Mouse (Mus musculus) adrenal gland (tissue): Measurements from ENCODE around the gene Apopt1.

Experiments
- intact Hi-C: fragments of 180-260 bp; cut with DNase I; formaldehyde crosslinking; loops from one replicate; pipeline ENCODE4 v1.15.1; 2025

Gene Apopt1

DNA sequence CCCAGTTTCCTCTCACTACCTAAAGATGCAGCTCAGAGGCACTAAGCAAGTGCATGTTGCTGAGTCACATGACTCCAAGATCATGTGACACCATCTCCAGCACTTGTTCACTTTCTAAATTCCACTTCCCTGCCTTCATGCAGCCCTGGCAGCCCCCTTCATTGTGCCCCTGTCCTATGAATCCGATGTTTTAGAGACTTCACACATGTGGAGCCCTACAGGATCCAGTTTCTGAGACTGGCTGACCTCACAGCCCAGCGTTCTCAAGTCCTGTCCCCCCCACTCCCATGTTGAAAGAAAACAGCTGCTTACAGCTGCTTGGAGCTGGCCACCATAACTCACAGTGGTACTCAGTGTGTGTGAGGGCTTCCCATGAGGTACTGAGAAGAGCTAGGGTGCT lies 30.4 kb downstream of the Apopt1 start:
- intact Hi-C loops: no loop called here

DNA sequence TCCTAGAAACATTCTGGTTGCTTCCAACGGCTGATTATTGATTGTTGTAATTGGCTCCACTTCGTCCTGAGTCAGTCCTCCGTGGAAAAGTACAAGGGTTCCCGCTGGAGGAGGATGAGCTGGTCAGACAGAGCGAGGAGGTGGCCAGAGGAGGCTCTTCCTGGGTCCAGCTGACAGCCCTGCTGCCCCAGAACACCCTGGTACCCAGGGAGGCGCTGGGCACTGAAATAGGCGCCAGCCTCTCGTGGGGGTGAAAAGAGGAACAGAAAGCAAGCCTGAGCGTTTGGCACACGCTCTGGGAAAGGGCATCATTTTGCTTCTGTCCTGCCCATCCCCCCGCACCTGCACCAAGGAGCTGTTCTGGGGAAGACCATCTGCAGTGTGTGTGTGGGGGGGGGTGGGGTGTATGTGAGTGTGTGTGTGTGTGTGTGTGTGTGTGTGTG lies 30.9 kb downstream of the Apopt1 start:
- intact Hi-C loops: no loop called here

DNA sequence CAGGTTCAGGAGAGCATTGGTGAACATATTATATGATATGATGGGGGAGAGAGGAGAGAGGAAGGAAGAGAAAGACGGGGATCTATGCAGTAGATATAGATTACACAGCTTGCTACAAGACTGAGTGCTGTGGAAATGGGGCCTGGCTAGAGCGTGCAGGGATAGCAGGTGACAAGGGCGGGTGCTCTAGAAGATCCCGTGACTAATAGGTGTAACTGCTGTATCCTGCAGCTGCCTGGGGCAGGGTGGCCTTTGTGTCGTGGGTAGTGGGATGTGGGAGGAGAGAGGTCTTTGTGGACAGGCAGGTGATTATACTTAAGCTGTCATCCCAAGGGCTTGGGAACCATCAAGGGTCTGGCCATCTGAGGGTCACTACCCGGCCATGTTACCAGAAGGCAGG lies 32.2 kb downstream of the Apopt1 start:
- intact Hi-C loops: no loop called here

DNA sequence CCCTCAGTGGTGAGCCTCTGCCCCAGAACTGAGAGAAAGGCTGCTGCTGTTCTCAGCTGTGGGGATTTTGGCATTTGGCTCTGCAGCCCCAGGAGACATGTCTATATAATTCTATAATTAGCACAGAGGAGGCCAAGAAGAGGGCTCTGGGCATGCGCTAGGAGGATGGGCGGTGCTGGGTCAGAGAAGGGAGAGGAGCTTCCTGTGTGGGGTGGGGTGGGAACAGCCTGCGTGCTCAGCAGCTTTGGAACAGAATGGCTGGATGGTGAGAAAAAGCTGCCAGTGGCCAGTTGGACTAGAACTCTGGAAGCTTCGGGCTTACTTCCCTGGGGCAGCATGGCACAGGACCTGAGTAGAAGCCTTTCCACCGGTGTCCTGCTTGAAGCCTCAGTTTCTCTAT lies 33.0 kb downstream of the Apopt1 start:
- intact Hi-C loops: no loop called here

DNA sequence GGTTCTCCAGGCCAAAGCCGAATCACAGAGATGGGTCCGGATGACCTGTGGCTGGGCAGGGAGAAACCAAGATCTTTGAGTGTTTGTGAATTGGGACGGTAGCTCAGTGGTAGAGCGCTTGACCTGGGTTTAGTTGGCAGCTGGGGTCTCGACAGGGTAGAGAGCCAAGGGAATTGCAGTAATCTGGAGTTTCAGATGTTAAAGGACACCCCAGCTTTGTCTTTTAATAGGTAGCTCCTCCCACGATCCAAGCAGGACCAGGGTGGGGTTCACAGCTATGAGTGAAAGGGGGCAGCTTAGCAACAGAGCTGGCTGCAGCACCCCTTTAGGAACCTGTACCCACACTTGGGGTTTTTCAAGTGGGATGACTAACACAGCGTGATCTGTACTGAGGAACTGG lies 34.4 kb downstream of the Apopt1 start:
- intact Hi-C loops: no loop called here

DNA sequence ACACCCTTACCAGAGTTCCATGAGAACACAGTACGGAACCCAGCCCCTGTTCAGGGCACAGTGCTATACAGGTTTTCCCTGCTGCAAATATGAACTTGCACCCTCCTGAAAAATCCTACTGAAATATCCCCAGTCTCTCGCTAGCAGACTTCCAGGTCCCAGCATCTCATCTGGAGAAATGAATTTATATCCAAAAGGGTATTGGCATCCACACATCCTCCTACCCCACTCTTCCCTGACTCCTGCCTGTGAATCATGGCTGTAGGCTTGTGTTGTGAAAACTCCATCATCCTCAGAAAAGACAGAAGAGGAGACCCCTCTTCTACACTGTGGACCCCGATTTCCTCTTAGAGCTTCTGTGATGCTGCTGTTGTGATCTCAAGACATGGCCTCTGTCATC lies 37.7 kb downstream of the Apopt1 start:
- intact Hi-C loops: no loop called here

DNA sequence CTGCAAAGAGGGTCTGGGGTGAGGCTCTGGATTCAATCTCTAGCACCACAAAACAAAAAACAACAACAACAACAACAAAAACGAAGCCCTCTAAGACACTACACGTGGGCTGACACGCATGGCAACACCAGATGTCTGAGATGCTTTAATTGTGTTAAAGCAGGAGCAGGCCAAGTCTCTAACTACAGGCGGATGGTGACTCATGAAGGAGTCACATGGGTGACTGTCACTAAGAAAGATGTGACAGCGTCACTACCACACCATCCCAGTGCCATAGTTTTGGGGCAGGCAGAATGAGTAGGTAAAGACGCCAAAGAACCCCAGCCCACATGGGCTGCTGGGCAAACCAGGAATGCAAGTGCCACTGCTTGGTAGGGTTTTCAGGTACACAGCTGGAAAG lies 39.4 kb downstream of the Apopt1 start:
- intact Hi-C loops: no loop called here

DNA sequence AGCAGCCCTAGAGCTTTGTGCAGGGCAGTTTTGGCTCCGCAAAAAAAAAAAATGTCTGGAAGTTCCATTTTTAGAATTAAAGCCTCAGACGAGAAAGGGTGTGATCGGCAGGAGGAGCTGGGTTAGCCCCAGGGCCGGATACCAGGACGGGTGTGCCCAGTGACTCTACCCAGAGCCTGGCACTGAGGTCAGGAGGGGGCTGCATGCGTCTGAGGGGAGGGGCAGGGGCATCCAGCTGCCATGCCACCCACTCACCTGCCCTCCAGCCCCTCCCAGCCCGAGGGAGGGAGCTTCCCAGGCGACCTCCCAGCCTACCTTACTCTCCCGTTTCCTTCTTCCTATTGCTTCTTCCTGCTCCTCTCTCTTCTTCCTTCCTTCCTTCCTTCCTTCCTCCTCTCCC lies 40.3 kb downstream of the Apopt1 start:
- intact Hi-C loops: no loop called here

DNA sequence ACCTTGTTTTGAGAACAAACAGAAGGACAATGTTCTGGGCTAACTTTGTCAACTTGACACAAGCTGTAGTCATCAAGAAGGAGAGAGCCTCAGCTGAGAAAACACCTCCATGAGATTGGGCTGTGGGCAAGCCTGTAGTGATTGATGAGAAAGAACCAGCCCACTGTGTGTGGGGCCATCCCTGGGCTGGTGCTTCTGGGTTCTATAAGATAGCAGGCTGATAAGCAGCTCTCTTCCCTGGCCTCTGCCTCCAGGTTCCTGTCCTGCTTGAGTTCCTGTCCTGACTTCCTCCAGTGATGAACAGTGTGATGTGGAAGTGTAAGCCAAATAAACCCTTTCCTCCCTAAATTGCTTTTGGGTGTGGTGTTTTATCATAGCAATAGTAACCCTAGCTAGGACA lies 41.6 kb downstream of the Apopt1 start:
- intact Hi-C loops: no loop called here

DNA sequence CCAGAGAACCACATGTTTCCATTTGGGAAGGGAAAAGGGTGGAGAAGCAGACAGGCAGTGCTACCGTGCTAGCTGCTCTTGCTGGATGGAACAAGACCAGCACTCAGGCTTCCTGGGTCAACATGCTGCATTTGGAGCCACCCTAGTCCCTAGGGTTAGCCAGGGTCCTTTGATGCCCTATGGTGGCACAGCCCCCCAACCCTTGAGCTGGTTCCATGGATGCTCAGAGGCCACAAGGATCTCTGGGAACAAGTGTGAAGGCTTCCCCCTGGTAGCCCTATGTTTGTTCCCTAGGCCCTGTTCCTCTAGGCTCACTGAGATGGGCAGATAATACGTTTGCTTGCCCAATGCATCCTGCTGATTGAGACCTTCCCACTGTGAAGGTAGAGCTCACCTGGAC lies 42.2 kb downstream of the Apopt1 start:
- intact Hi-C loops: no loop called here

DNA sequence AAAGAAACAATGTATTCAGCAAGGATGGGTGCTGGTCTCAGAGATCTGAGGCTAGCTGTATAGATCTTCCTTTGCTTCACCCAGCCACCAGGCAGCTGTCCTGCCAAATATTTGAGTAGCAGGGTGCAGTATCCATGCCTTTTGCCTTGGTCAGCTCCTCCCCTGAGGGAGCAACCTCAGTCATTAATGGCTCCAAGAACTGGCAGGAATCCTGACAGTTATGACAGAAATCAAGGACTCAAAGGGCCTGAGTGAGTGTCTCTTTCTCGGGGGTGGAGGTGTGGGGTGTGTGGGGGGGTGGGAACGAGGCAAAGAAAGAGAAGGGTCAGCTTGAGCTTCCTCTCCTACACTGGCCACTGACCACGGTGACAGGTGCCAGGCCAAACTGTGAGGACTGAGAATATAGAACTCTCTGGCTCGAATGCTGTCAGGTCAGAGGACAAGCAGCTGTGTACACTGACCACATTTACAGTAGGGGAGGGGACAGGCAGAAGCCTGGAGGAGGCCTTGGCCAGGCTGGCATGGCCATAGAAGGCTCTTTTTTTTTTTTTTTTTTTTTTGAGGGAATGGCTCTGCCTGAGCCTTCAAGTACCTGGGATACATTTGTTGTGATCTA lies 43.1 kb downstream of the Apopt1 start:
- intact Hi-C loops: no loop called here

DNA sequence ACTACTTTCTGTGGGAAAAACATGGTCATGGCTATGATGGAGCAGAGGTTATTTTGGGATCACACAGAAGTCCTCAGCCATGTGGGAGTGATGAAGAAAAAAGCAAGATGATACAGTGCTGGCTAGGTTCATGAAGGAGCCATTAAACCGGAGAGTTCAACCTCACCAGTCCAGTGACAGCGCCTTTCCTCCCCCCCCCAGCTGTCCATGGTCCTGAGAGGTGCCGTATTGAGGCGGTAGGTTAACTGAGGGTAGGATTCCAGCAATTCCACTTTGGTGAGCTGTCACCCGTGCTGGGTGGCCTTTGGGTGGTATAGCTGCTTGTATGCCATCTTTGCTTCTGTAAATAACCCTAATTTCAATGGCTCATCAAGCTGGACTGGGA lies 43.6 kb downstream of the Apopt1 start:
- intact Hi-C loops: no loop called here

DNA sequence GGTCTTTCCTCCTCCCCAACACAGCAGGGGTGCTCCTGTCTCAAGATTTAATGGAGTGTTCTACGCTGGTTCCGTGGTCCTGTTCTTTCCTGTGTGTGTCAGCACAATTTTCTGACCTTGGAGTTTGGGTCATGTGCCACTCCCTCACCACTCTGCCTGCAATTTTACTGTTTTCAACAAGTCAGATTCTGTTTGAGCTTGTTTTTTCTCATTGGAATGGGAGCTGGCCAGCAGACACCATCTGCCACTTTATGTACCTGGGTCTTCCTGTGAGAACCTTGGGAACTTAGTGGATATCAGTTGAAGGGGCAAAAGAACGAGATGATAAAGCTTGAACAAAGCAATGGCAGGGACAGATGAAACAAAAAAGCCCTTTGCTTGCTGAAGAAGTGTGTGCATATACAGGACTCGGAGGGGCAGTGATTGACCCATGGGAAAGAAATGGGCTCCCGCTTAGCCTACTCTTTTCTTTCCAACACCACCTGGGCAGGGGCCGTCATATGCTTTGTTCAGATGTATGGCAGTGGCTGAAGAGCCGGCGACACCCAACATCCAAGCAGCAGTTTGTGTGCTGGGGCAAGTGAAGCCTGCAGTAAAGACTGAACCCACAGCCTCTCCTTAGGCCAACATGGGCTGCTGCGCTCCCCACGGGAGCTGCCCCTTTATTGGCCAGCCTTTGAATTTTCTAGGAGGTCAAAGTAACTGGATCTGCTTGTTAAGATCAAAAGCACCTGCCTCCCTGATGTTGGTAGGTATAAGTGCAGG lies 44.7 kb downstream of the Apopt1 start:
- intact Hi-C loops: no loop called here

DNA sequence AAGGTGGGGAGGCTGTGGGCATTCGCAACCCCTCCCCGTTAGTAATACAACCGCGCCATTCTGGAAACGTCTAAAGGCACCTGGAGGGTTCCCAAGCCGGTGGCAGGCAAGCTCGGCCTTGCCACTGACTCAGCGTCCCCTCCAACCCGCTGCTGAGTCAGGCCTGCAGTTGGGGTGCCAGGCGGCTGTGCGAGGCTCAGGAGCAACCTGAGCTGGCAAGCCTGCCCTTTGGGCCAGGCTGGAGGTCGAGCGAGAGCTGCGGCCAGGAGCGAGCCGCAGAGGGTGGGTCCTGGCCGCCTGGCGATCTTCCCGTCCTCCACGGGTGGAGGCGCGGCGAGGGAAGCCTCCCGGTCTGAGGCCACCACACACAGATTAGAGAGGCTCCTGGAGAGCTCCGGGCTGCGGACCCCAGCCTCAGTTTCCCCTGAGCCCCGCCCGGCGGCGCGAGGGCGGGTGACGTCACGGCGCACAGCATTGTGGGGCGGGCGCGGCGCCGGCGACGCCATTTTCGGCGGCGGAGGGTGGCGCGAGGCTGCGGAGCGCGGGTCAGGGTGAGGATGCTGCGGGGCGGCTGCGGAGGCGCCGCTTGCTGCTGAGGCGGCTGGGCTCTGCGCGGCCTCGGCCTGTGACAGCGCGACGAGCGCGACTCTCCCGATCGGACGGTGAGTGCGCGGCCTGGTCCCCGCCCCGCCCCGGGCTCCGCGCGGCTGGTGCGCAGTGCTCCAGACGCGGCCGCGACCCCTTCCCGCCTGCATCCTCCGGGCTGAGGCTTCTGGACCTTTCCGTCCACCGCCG lies 45.5 kb downstream of the Apopt1 start, which contains the start of gene Klc1:
Gene Klc1 (plus strand): TSS at position 469 of the 795 bp plus-strand sequence.
- intact Hi-C loops: no loop called here

DNA sequence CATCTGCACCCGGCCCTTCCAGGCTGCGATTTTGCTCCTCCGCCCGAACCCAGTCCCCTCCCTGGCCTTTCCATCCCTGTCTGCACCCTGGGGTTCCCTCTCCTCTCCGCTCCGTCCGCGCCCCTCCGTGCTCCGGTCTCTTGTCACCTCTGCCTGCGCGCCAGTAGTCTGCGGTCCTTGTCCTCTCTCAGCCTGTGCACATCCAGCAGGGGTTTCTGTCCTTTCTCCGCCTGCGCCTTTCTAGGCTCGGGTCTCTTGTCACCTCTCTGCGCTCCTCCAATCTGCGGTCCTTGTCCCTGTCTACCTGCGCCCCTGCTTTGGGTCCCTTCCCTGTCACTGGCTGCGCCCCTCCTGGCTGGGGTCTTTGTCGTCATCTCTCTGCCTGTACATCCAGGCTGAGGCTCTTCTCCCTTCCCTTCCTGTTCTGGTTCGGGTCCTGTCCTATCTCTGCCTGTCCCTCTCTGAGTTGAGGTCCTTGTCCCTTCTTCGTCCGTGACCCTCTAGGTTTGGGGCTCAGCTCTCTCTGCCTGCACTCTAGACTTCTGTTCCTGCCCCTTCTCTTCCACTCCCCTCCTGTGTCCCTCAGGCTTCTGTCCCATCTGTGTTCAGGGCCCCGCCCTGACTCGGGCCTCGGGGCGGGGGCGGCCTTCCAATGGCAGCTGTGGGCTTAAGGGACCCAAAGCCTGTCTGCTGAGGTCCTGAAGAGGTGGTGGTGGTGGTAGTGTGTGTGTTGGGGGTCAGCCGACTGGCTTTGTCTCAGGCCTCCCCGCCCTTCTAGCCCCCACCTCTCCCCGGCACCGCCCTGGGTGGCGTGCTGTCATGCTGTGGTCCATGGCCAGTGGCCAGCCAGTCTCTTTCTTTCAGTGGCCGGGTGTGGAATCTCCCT lies 46.4 kb downstream of the Apopt1 start:
- intact Hi-C loops: no loop called here

DNA sequence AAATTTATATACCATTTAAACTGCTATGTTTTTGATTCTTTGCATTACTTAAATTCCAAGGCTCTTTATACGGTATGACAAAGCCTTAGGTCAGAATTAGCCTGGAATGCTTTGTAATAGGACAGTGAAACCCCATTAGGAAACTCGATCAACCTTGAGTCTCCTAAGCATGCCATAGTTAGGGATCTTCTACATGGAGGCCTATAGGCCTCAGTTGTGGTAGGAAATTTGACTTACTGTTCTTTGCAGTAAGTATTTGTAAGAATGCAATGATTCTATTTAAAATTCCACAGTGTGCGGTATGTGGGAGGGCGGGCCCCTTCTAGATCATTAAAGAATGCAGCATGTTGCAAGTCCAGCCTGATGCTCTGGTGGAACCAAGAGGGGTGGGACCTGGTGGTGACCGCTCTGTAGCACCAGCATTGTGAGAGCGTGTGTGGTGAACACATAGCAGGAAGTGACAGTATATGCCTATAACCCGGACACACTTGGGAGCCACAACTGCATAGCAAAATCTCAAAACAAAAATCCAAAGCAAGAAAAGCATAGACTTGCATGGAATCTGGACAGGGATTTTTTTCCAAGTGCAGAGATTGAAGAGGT lies 47.3 kb downstream of the Apopt1 start:
- intact Hi-C loops: no loop called here

DNA sequence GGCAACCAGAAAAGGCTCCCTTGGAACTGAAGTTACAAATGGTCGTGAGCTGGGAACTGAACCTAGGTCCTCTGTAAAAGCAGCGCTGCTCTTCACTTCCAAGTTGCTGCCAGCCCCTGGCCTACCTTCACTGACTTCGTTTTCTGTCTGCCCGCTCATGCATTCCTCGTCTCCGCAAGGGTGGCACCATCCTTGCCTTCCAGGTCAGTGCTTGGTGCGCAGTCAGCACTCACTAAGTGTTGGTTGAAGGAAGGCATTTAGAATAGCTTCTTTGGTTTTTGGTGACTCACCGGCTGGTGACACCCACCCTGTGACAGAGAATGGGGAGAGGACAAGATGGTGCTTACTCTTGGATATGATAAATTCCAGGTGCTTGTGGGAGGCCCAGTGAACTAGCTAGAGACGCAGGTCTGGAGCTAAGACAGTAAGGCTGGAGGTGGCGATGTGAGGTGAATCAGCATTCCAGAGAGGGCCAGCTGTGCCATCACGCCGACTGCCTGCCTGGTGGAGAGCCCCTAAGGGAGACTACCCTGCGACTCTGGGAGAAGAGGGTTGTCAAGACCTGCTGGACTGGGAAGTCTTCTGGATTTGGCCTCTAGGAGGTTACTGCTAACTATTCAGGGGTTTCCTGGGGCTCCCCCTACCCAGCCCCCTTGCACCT lies 49.7 kb downstream of the Apopt1 start:
- intact Hi-C loops: no loop called here

DNA sequence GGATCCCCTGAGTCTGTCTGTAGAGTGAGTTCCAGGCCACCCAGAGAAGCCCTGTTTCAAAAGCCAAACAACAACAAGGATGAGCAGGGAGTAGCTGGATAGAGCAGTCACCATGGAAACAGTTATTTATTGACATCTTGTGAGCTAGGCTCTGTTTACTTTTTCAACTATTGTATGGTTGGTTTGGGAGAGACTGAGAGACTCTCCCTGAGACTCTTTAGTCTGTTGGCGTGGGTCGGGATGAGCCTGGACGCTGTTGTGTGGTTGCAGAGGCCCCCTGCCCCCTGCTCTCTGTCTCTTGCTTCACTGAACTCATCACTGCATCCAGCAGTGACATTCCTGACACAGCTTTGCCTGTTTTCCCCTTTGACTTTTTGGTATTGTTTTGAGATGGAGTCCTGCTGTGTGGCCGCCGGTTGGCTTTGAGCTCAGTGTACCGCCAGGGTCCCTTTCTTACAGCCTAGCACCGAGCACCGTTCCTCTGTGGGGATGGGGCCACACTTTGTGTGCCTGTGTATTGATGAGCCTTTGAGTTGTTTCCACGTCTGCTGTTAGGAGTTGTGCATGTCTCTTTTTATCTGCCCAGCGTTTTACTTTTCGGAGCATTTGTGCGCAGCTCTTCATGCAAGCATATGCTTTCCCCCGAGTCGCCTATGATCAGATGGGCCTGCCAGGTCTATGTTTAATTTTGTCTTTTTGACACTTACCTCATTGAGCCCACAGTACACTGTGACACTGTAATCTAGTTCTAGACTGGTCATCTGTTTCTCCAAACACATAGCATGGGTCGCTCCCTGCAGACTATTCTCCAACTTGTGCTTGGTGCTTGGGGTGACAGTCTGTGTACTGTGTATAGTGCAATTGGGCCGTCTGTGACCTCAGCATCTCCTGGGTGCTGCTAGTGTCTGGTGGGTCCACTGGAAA lies 53.5 kb downstream of the Apopt1 start:
- intact Hi-C loops: no loop called here

DNA sequence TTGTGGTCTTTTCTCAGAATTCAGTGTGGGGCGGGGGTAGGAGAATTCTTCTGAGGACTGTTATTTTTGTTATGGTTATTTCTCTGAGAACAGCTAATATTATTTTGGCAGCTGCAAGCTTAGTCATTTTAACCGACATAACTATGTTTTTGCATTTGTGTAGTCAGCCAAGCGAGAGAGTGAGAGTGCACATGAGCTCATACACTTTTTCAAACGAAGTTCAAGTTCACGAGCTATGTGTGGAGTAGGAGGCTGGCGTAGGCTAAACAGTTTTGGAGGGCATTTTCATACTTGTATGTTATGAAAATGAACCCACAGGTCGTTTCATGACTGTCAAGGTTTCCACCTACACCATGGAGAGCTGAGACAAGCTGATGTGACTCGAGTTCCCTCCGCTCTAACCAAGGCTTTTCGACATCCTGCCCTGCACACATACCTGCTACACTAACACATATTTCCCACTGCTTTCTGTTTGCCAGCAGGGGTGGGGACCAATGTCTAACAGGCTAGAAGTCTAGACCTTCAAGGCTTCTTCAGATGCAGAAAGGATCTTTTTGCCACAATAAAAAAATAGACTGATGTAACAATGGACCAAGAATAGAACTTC lies 55.4 kb downstream of the Apopt1 start:
- intact Hi-C loops: no loop called here
